Mouse (Mus musculus) liver, embryonic 12.5 days (tissue): ENCODE results near the gene Pgghg. TPM values are rescaled to one million over a fixed set of nuclear protein-coding genes. Genes with fewer than 3 reads are reported as not detected.
"Not testable (repeated sequence)": the region's sequence is repeated elsewhere in the genome, so short reads cannot be mapped to it uniquely, and the experiment has no call there.

Experiments used
- ATAC-seq: fragments of 200-750 bp; cut with Nextera tagmentation; 2 replicates; pipeline ENCODE4 v1.8.0; 2017; ENCODE audit warnings: moderate number of reproducible peaks, mild to moderate bottlenecking, moderate library complexity
- H3K27ac ChIP-seq: fragments of 300-500 bp; sonication (generic); 2 replicates; pipeline ENCODE4 v1.5.1; 2016; ENCODE audit warnings: mild to moderate bottlenecking
- H3K27me3 ChIP-seq: fragments of 300-500 bp; sonication (generic); replicated peaks from 2 replicates; pipeline ENCODE4 v1.6.1; 2016; ENCODE audit warnings: mild to moderate bottlenecking, moderate library complexity
- H3K36me3 ChIP-seq: fragments of 300-500 bp; sonication (generic); 2 replicates; pipeline ENCODE4 v1.6.1; 2016; ENCODE audit warnings: mild to moderate bottlenecking, moderate library complexity
- H3K4me1 ChIP-seq: fragments of 300-500 bp; sonication (generic); 2 replicates; pipeline ENCODE4 v1.6.1; 2016
- H3K4me2 ChIP-seq: fragments of 300-500 bp; sonication (generic); 2 replicates; pipeline ENCODE4 v1.6.1; 2016; ENCODE audit warnings: mild to moderate bottlenecking, moderate library complexity
- H3K4me3 ChIP-seq: fragments of 300-500 bp; sonication (generic); 2 replicates; pipeline ENCODE4 v1.5.1; 2016; ENCODE audit warnings: mild to moderate bottlenecking, moderate library complexity
- H3K9ac ChIP-seq: fragments of 300-500 bp; sonication (generic); 2 replicates; pipeline ENCODE4 v1.6.1; 2016; ENCODE audit warnings: mild to moderate bottlenecking, moderate library complexity
- H3K9me3 ChIP-seq: fragments of 300-500 bp; sonication (generic); replicated peaks from 2 replicates; pipeline ENCODE4 v1.6.1; 2016; ENCODE audit warnings: mild to moderate bottlenecking, moderate library complexity
- WGBS: fragments of 180-500 bp; shearing (Covaris S2); methylation state at CpG from one replicate; pipeline ENCODE4 v1.1.7; 2016; ENCODE audit not compliant: insufficient replicate concordance; 5-methylcytosine and 5-hydroxymethylcytosine counted together
- polyA plus RNA-seq: library from polyadenylated mRNA; unstranded; fragments of >200 nt; fragmentation: Nextera tagmentation; extraction: Ambion mirVana; gene quantifications from 2 replicates; pipeline ENCODE4 v1.2.1, GENCODE M21; 2016

The Pgghg gene
- polyA plus RNA-seq, 1 experiment from 2014 or later = 7.9 TPM

DNA sequence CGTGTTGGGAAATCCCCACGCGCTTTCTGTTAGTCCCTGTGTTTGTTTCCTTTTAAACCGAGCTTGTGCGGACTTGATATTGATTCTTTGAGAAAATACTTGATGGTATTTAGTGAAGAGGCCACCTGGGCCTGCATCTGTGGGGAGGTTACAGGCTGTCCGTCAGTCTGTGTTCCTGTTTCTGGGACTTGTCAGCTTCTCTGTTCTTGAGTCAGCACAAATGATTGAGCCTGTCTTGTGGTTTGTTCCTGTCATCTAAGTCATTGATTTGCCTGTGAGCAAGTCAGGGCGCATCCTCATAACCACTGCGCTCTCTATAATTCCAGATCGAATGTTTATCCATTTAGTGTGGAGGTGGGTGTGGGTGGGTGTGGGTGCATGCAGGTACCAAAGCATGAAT lies 35.5 kb downstream of the Pgghg start:
- not testable (repeated sequence) for H3K9me3 ChIP-seq, H3K27ac ChIP-seq, H3K4me2 ChIP-seq, H3K4me3 ChIP-seq, H3K36me3 ChIP-seq, ATAC-seq, H3K9ac ChIP-seq
- H3K27me3 ChIP-seq = 0 out of 2 replicates have a peak, but pooled peaks cover 10% of the 10 kb centered on the region
- H3K4me1 ChIP-seq = peaks cover 14% of the 10 kb centered on the region
- WGBS = 58% methylated on average over 9 of the region's 9 CpGs

DNA sequence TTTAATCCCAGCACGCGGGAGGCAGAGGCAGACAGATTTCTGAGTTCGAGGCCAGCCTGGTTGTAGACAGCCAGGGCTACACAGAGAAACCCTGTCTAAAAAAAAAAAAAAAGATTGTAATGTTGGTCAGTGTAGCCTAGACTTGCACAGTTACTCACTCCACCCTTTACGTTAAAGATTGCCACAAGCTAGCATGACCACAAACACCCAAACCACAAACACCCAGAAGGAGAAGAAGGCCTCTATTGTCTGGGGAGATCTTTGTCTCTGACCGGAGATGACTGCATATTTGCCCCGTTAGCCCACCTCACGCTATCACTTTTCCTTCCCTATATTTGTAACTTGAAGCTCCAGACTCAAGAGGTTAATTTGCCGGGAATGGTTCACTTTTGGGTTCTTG lies 40.5 kb downstream of the Pgghg start:
- H3K4me3 ChIP-seq = no peak overlapping the region
- WGBS = 27% methylated on average over 8 of the region's 8 CpGs
- H3K4me1 ChIP-seq = peaks cover 8% of the 10 kb centered on the region; the same call in 1 of the 2 replicates
- no peak overlapping the region for H3K27ac ChIP-seq
- no peak overlapping the region for H3K4me2 ChIP-seq
- no peak overlapping the region for H3K9ac ChIP-seq
- H3K27me3 ChIP-seq = no peaks in the 10 kb centered on the region
- H3K9me3 ChIP-seq = no peaks in the 10 kb centered on the region
- H3K36me3 ChIP-seq = no peaks in the 10 kb centered on the region
- no peak for ATAC-seq

- 58% methylated on average over 7 of the region's 7 CpGs for WGBS
- no peak overlapping the region for H3K27ac ChIP-seq
Observed at GRCm38 (mm10) chr7:140982971-140983370, 41.8 kb downstream of the Pgghg start.

GRCm38 (mm10) chr7:140987182-140988138 lies 46.3 kb downstream of the Pgghg start:
- Histone ChIP-seq H3K9ac (no peak overlapping the region), H3K4me2 (no peak overlapping the region), H3K4me1 (peaks cover 15% of the 10 kb centered on the region; the same call in 1 of the 2 replicates), H3K9me3 (no peaks in the 10 kb centered on the region), H3K27ac (no peak overlapping the region), H3K4me3 (no peak overlapping the region), H3K27me3 (peaks cover 5% of the 10 kb centered on the region; the same call in 1 of the 2 replicates), H3K36me3 (no peaks in the 10 kb centered on the region)
- 59% methylated on average over 17 of the region's 17 CpGs for WGBS
- no peak for ATAC-seq

More at GRCm38 (mm10) chr7:140982971-140983370, 41.8 kb downstream of the Pgghg start:
- no peaks in the 10 kb centered on the region for H3K9me3 ChIP-seq
- H3K4me2 ChIP-seq = no peak overlapping the region
- no peaks in the 10 kb centered on the region for H3K27me3 ChIP-seq
- H3K9ac ChIP-seq = no peak overlapping the region
- no peak for ATAC-seq
- no peaks in the 10 kb centered on the region for H3K36me3 ChIP-seq
- no peak overlapping the region for H3K4me3 ChIP-seq
- H3K4me1 ChIP-seq = peaks cover 8% of the 10 kb centered on the region; the same call in 1 of the 2 replicates

GRCm38 (mm10) chr7:140989022-140989421 lies 47.8 kb downstream of the Pgghg start:
- H3K27ac ChIP-seq = no peak overlapping the region
- H3K4me2 ChIP-seq = no peak overlapping the region
- H3K27me3 ChIP-seq = peaks cover 5% of the 10 kb centered on the region; the same call in 1 of the 2 replicates
- 0 out of 2 replicates have a peak, but pooled peaks have one; percentile 27 for ATAC-seq
- WGBS = 56% methylated on average over 4 of the region's 4 CpGs
- peaks cover 15% of the 10 kb centered on the region; the same call in 1 of the 2 replicates for H3K4me1 ChIP-seq
- no peaks in the 10 kb centered on the region for H3K36me3 ChIP-seq
- no peaks in the 10 kb centered on the region for H3K9me3 ChIP-seq
- H3K9ac ChIP-seq = no peak overlapping the region
- no peak overlapping the region for H3K4me3 ChIP-seq

GRCm38 (mm10) chr7:140990185-140990584 lies 49.0 kb downstream of the Pgghg start:
- ATAC-seq = no peak
- H3K27ac ChIP-seq = no peak overlapping the region
- H3K4me2 ChIP-seq = no peak overlapping the region
- 35% methylated on average over 6 of the region's 6 CpGs for WGBS
- H3K36me3 ChIP-seq = no peaks in the 10 kb centered on the region
- H3K27me3 ChIP-seq = peaks cover 5% of the 10 kb centered on the region; the same call in 1 of the 2 replicates
- no peak overlapping the region for H3K9ac ChIP-seq
- H3K9me3 ChIP-seq = no peaks in the 10 kb centered on the region
- H3K4me1 ChIP-seq = peaks cover 15% of the 10 kb centered on the region; the same call in 1 of the 2 replicates
- H3K4me3 ChIP-seq = no peak overlapping the region

DNA sequence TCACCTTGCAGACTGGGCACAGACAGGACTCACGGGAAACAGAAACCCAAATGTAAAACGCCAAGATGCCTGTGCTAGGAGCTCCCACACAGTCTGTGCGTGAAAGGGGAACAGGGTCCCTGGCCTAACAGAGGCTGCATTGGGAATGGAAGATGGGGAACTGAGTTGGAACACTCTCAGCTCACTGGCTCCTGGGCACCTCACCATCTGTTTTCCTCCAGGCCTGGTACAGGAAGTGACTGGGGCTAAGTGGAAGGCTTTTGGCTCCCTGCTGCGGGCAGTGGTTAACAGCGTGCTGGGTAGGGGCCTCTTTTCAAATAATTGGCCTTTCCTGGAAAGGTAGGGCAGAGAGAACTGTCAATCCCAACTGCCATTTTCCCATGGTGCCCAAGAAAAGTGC lies 49.4 kb downstream of the Pgghg start:
- no peaks in the 10 kb centered on the region for H3K36me3 ChIP-seq
- no peak overlapping the region for H3K4me2 ChIP-seq
- no peak for ATAC-seq
- H3K9ac ChIP-seq = no peak overlapping the region
- H3K4me1 ChIP-seq = peaks cover 15% of the 10 kb centered on the region; the same call in 1 of the 2 replicates
- no peak overlapping the region for H3K27ac ChIP-seq
- no peaks in the 10 kb centered on the region for H3K9me3 ChIP-seq
- 30% methylated on average over 5 of the region's 5 CpGs for WGBS
- H3K27me3 ChIP-seq = peaks cover 5% of the 10 kb centered on the region; the same call in 1 of the 2 replicates
- no peak overlapping the region for H3K4me3 ChIP-seq

- ATAC-seq = no peak
- Histone ChIP-seq H3K4me2 (no peak overlapping the region), H3K4me1 (peaks cover 15% of the 10 kb centered on the region; the same call in 1 of the 2 replicates), H3K27ac (no peak overlapping the region), H3K9ac (no peak overlapping the region), H3K4me3 (no peak overlapping the region), H3K36me3 (no peaks in the 10 kb centered on the region), H3K27me3 (peaks cover 5% of the 10 kb centered on the region; the same call in 1 of the 2 replicates), H3K9me3 (no peaks in the 10 kb centered on the region)
- WGBS = 33% methylated on average over 14 of the region's 14 CpGs
Observed at GRCm38 (mm10) chr7:140991117-140991689, 50.0 kb downstream of the Pgghg start.

Other genes starting within 250 kb of the Pgghg start
- gene Olfr541, start 244.1 kb upstream of the Pgghg start, polyA plus RNA-seq = not detected in 2 replicates
- not detected in 2 replicates for gene Cyp2e1, start 177.7 kb upstream of the Pgghg start, polyA plus RNA-seq
- 0.15 TPM in 1 of 2 replicates, not detected in the other for gene Syce1, start 153.5 kb upstream of the Pgghg start, polyA plus RNA-seq
- 0.43 and 0.51 TPM in 2 replicates for gene Zfp941, start 119.2 kb upstream of the Pgghg start, polyA plus RNA-seq
- gene Urah, start 106.4 kb upstream of the Pgghg start, polyA plus RNA-seq = 4.5 and 4.6 TPM in 2 replicates
- gene Scgb1c1, start 95.8 kb upstream of the Pgghg start, polyA plus RNA-seq = not detected in 2 replicates
- gene Odf3, start 93.6 kb upstream of the Pgghg start, polyA plus RNA-seq = 0.07 TPM in 1 of 2 replicates, not detected in the other
- gene Gm45785, start 85.1 kb upstream of the Pgghg start, polyA plus RNA-seq = not detected in 2 replicates
- 30.7 and 33.8 TPM in 2 replicates for gene Ric8a, start 84.4 kb upstream of the Pgghg start, polyA plus RNA-seq
- gene Bet1l, start 83.8 kb upstream of the Pgghg start, polyA plus RNA-seq = 17.4 and 18.0 TPM in 2 replicates
- 204 and 213 TPM in 2 replicates for gene Psmd13, start 59.4 kb upstream of the Pgghg start, polyA plus RNA-seq
- 16.0 and 18.1 TPM in 2 replicates for gene Sirt3, start 59.1 kb upstream of the Pgghg start, polyA plus RNA-seq
- gene Cox8b, start 40.9 kb upstream of the Pgghg start, polyA plus RNA-seq = not detected in 2 replicates
- gene Nlrp6, start 20.5 kb upstream of the Pgghg start, polyA plus RNA-seq = 1.1 and 1.4 TPM in 2 replicates
- 0.94 and 0.99 TPM in 2 replicates for gene Ifitm5, start 8.9 kb downstream of the Pgghg start, polyA plus RNA-seq
- not detected in 2 replicates for gene Gm45717, start 14.5 kb downstream of the Pgghg start, polyA plus RNA-seq
- 355 TPM in 2 replicates for gene Ifitm2, start 14.6 kb downstream of the Pgghg start, polyA plus RNA-seq
- gene Ifitm1, start 25.8 kb downstream of the Pgghg start, polyA plus RNA-seq = 19.5 and 23.4 TPM in 2 replicates
- 35.7 TPM in 2 replicates for gene Ifitm3, start 69.4 kb downstream of the Pgghg start, polyA plus RNA-seq
- 1.4 and 2.7 TPM in 2 replicates for gene Ifitm6, start 76.5 kb downstream of the Pgghg start, polyA plus RNA-seq
- not detected in 2 replicates for gene Gm17387, start 87.7 kb downstream of the Pgghg start, polyA plus RNA-seq
- gene B4galnt4, start 119.7 kb downstream of the Pgghg start, polyA plus RNA-seq = 1.9 and 2.3 TPM in 2 replicates
- 0.71 and 1.1 TPM in 2 replicates for gene Pkp3, start 136.8 kb downstream of the Pgghg start, polyA plus RNA-seq
- 16.0 and 16.5 TPM in 2 replicates for gene Sigirr, start 159.2 kb downstream of the Pgghg start, polyA plus RNA-seq
- 0.15 and 0.19 TPM in 2 replicates for gene Ano9, start 176.4 kb downstream of the Pgghg start, polyA plus RNA-seq
- 159 and 164 TPM in 2 replicates for gene Ptdss2, start 181.0 kb downstream of the Pgghg start, polyA plus RNA-seq
- gene Rnh1, start 231.5 kb downstream of the Pgghg start, polyA plus RNA-seq = 55.0 and 65.0 TPM in 2 replicates